Mouse (Mus musculus) liver, embryonic 18 days (tissue): ENCODE measurements around the gene Stc2. TPM values are rescaled to one million over a fixed set of nuclear protein-coding genes. Genes with fewer than 3 reads are reported as not detected.

ENCODE experiments used
- polyA plus RNA-seq: library from polyadenylated mRNA; depleted of rRNA; stranded (reverse); fragments of >200 nt; gene quantifications from 2 replicates; pipeline ENCODE4 v1.2.3, GENCODE M21; 2012; rRNA removed

Stc2 gene
- 0.75 and 0.77 TPM in 2 replicates for polyA plus RNA-seq

DNA sequence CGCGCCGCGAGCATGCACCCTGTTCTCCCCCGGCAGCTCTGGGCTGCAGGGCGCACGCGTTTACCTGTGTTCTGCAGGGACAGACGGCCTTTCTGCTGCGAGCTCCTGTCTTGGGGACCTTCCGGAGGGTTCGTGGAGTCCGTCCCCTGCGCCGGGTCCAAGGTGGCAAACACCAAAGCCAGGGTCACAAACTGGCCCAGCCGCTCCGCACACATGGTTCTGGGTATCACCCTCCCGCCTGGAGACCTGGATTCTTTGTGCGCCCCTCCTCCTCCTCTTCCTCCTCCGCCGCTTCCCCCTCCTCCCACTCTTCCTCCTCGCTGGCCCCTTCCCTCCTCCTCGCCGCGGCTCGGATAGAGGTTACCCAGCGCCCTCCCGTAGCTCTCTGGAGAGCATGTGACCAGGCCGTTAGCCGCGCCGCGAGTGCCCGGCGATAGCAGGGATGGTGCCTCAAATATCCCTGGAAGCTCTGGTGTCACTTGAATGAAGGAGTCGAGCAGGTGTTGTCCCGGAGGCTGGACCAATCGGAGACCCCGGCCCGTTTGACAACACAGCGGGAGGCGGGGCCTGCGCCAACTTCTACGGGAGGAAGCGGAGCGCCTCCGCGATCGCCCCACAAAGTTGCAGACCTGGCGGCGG is at the start of gene Stc2:
Gene Stc2, minus strand, starts transcription at position 427 of the 639 bp plus-strand sequence.

Other genes with a start within 250 kb of the Stc2 start
- not detected in 2 replicates for gene Gm17332, start 187.6 kb downstream of the Stc2 start, polyA plus RNA-seq